Mouse (Mus musculus) limb, embryonic 14.5 days (tissue): ENCODE measurements around the gene Ptbp2. TPM values are rescaled to one million over a fixed set of nuclear protein-coding genes. Genes with fewer than 3 reads are reported as not detected.

Experiments
- ATAC-seq: fragments of 200-750 bp; cut with Nextera tagmentation; 2 replicates; pipeline ENCODE4 v1.8.0; 2017; ENCODE audit warnings: low read depth, moderate number of reproducible peaks, moderate TSS enrichment; ENCODE audit not compliant: low FRiP score
- DNase-seq: peaks from one replicate; pipeline ENCODE4 v3.0.0-alpha.2; 2015; ENCODE audit warnings: low spot score
- H3K27ac ChIP-seq: fragments of 300-500 bp; sonication (generic); replicated peaks from 2 replicates; pipeline ENCODE4 v1.5.1; 2014; ENCODE audit warnings: low read depth, mild to moderate bottlenecking, low read length, moderate library complexity, mixed read lengths
- H3K27me3 ChIP-seq: fragments of 300-500 bp; sonication (generic); 2 replicates; pipeline ENCODE4 v1.6.1; 2014; ENCODE audit warnings: low read length, mixed read lengths; ENCODE audit not compliant: control insufficient read depth, insufficient read depth
- H3K36me3 ChIP-seq: fragments of 300-500 bp; sonication (generic); 2 replicates; pipeline ENCODE4 v1.6.1; 2014; ENCODE audit warnings: mild to moderate bottlenecking, low read length, moderate library complexity, mixed read lengths; ENCODE audit not compliant: control insufficient read depth, insufficient read depth
- H3K4me1 ChIP-seq: fragments of 300-500 bp; sonication (generic); 2 replicates; pipeline ENCODE4 v1.6.1; 2014; ENCODE audit warnings: antibody characterized with exemption, low read length, mixed read lengths; ENCODE audit not compliant: control insufficient read depth, insufficient read depth
- H3K4me2 ChIP-seq: fragments of 300-500 bp; sonication (generic); replicated peaks from 2 replicates; pipeline ENCODE4 v1.6.1; 2014; ENCODE audit warnings: low read depth, mild to moderate bottlenecking, low read length, moderate library complexity; ENCODE audit not compliant: severe bottlenecking
- H3K4me3 ChIP-seq: fragments of 300-500 bp; sonication (generic); replicated peaks from 2 replicates; pipeline ENCODE4 v1.5.1; 2014; ENCODE audit warnings: low read length
- H3K9ac ChIP-seq: fragments of 300-500 bp; sonication (generic); 2 replicates; pipeline ENCODE4 v1.6.1; 2014; ENCODE audit warnings: mild to moderate bottlenecking, low read depth, low read length, moderate library complexity; ENCODE audit not compliant: severe bottlenecking
- H3K9me3 ChIP-seq: fragments of 300-500 bp; sonication (generic); 2 replicates; pipeline ENCODE4 v1.6.1; 2016; ENCODE audit warnings: low read length; ENCODE audit not compliant: control insufficient read depth
- POLR2A ChIP-seq: fragments of 200-500 bp; IDR thresholded peaks from 2 replicates; pipeline ENCODE4 v1.8.0; 2012; ENCODE audit warnings: inconsistent platforms, mild to moderate bottlenecking, moderate library complexity, borderline replicate concordance; ENCODE audit not compliant: insufficient read depth, insufficient read length; ENCODE audit errors: extremely low read depth
- WGBS: fragments of 180-500 bp; shearing (Covaris S2); extraction: QIAGEN DNeasy Blood & Tissue Kit; methylation state at CpG from one replicate; pipeline ENCODE4 v1.1.7; 2014; 5-methylcytosine and 5-hydroxymethylcytosine counted together
- microRNA-seq: library from miRNA; unstranded; fragments of <30 nt; microRNA quantifications from one replicate; pipeline ENCODE4, GENCODE M21; 2016
- polyA plus RNA-seq, 2 experiments: library from polyadenylated mRNA; depleted of rRNA in 1 of 2; stranded (reverse) in 1 of 2; unstranded in 1 of 2; fragments of >200 nt; fragmentation: Nextera tagmentation in 1 of 2; extraction: Ambion mirVana in 1 of 2; gene quantifications; 2 replicates each; pipeline versions ENCODE4 v1.2.1 to v1.2.3; 2012 to 2014

Gene Ptbp2
- polyA plus RNA-seq, 2 experiments: 65.8 to 101 TPM

DNA sequence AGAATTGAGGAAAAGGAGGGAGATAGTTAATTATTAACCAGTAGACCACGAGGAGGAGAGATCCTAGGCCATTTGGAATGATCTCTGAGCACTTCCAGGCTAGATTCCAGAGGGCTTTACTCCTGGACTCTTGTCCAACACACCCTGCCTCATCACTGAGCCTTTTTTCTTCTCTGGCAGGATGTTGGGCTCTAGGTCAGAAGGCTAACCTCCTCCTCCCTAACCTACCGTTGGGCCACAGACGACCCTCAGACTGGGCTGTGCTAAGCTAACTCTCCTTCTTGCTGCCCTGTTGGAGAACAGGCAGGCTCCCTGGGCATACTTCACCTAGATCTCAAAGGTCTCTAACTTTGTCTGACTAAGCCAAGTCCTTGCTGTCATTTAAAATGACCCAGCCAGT is 82.8 kb downstream of the Ptbp2 start:
- no peak for ATAC-seq
- WGBS: 70% methylated on average over 3 of the region's 3 CpGs

DNA sequence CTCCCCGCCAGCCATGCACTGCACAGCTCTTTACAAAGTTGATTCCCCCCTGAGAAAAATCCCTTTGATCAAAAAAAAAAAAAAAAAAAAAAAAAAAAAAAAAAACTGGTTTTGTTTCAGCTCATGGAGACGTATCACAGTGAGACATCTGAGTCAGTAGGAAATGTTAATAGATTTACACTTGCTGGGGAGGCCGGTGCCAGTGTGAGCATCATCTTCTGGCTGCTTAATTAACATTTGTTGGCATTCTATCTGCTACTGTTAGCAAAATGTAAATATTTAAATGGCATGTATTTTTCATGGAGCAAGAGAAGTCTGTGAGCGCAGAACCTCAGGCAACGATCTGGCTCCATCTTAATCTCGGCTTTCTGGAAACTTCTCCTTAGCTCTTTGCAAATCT is 99.5 kb downstream of the Ptbp2 start:
- H3K27ac ChIP-seq: no peak overlapping the region
- H3K27me3 ChIP-seq: no peaks in the 10 kb centered on the region
- H3K36me3 ChIP-seq: no peaks in the 10 kb centered on the region
- no peak overlapping the region for H3K9ac ChIP-seq
- WGBS: 72% methylated on average over 6 of the region's 6 CpGs
- TF ChIP-seq POLR2A: no peak
- no peak overlapping the region for H3K4me2 ChIP-seq
- DNase-seq (no peak), ATAC-seq (no peak)
- no peaks in the 10 kb centered on the region for H3K9me3 ChIP-seq
- H3K4me1 ChIP-seq: peaks cover 5% of the 10 kb centered on the region; the same call in 1 of the 2 replicates
- H3K4me3 ChIP-seq: no peak overlapping the region

More for the DNA sequence above, 82.8 kb downstream of the Ptbp2 start:
- Histone ChIP-seq H3K27ac (no peak overlapping the region), H3K9me3 (no peaks in the 10 kb centered on the region), H3K4me1 (no peaks in the 10 kb centered on the region), H3K4me3 (no peak overlapping the region), H3K4me2 (no peak overlapping the region), H3K9ac (no peak overlapping the region), H3K27me3 (no peaks in the 10 kb centered on the region), H3K36me3 (no peaks in the 10 kb centered on the region)
- DNase-seq: no peak
- no peak for TF ChIP-seq POLR2A

Small RNAs within 50 kb of the gene (microRNA-seq; reads per million reads assigned to microRNA genes)
- not detected for gene Gm24744
